Mouse (Mus musculus) midbrain, embryonic 10.5 days (tissue): Measurements from ENCODE around the gene Ptpra. TPM values are rescaled to one million over a fixed set of nuclear protein-coding genes. Genes with fewer than 3 reads are reported as not detected.

Experiments
- DNase-seq: peaks from one replicate; pipeline ENCODE4 v3.0.0-alpha.2; 2017; ENCODE audit warnings: low spot score
- H3K27ac ChIP-seq: fragments of 300-500 bp; sonication (generic); replicated peaks from 2 replicates; pipeline ENCODE4 v1.5.1; 2016; ENCODE audit warnings: mild to moderate bottlenecking
- H3K27me3 ChIP-seq: fragments of 300-500 bp; sonication (generic); 2 replicates; pipeline ENCODE4 v1.6.1; 2016; ENCODE audit warnings: low read depth, mild to moderate bottlenecking; ENCODE audit not compliant: poor library complexity, severe bottlenecking
- H3K36me3 ChIP-seq: fragments of 300-500 bp; sonication (generic); 2 replicates; pipeline ENCODE4 v1.6.1; 2016; ENCODE audit warnings: mild to moderate bottlenecking, moderate library complexity
- H3K4me1 ChIP-seq: fragments of 300-500 bp; sonication (generic); 2 replicates; pipeline ENCODE4 v1.6.1; 2016
- H3K4me3 ChIP-seq: fragments of 300-500 bp; sonication (generic); 2 replicates; pipeline ENCODE4 v1.5.1; 2016; ENCODE audit warnings: mild to moderate bottlenecking, moderate library complexity
- H3K9me3 ChIP-seq: fragments of 300-500 bp; sonication (generic); replicated peaks from 2 replicates; pipeline ENCODE4 v1.6.1; 2016; ENCODE audit warnings: mild to moderate bottlenecking
- WGBS: fragments of 180-500 bp; shearing (Covaris S2); methylation state at CpG from one replicate; pipeline ENCODE4 v1.1.7; 2016; 5-methylcytosine and 5-hydroxymethylcytosine counted together
- polyA plus RNA-seq: library from polyadenylated mRNA; unstranded; fragments of >200 nt; fragmentation: Nextera tagmentation; extraction: Ambion mirVana; gene quantifications from 2 replicates; pipeline ENCODE4 v1.2.1, GENCODE M21; 2016

Ptpra gene
- polyA plus RNA-seq = 88.2 and 91.8 TPM in 2 replicates

GRCm38 (mm10) chr2:130449794-130450433 is at the start of gene Ptpra:
Gene Ptpra (plus strand): TSS chr2:130450278.
- peak; percentile 91 for DNase-seq
- Histone ChIP-seq H3K27me3 (peaks cover 27% of the 10 kb centered on the region), H3K9me3 (no peaks in the 10 kb centered on the region), H3K4me3 (peak within 1 kb of the TSS; percentile 96), H3K36me3 (peaks cover 6% of the 10 kb centered on the region), H3K4me1 (peaks cover 36% of the 10 kb centered on the region), H3K27ac (peak within 1 kb of the TSS; percentile 93)
- WGBS = 0% methylated on average over 50 of the region's 50 CpGs

- no peak overlapping the region for H3K27ac ChIP-seq
- WGBS = 87% methylated on average over 4 of the region's 4 CpGs
- H3K4me1 ChIP-seq = peaks cover 25% of the 10 kb centered on the region
- no peaks in the 10 kb centered on the region for H3K9me3 ChIP-seq
- DNase-seq = no peak
- peaks cover 22% of the 10 kb centered on the region for H3K27me3 ChIP-seq
- no peaks in the 10 kb centered on the region for H3K36me3 ChIP-seq
- no peak overlapping the region for H3K4me3 ChIP-seq
Observed at GRCm38 (mm10) chr2:130401891-130402290, 48.2 kb upstream of the Ptpra start.

GRCm38 (mm10) chr2:130404939-130405338 is 45.1 kb upstream of the Ptpra start, which contains the start of the genes Gm28372 and 1700020A23Rik:
Gene Gm28372 (plus strand): TSS chr2:130405239.
Gene 1700020A23Rik (plus strand): TSS chr2:130405259.
- no peak for DNase-seq
- H3K4me3 ChIP-seq = no peak within 1 kb of the TSS
- H3K27me3 ChIP-seq = 0 out of 2 replicates have a peak, but pooled peaks cover 2% of the 10 kb centered on the region
- H3K36me3 ChIP-seq = no peaks in the 10 kb centered on the region
- H3K27ac ChIP-seq = no peak within 1 kb of the TSS
- 90% methylated on average over 1 of the region's 1 CpGs for WGBS
- H3K9me3 ChIP-seq = no peaks in the 10 kb centered on the region
- H3K4me1 ChIP-seq = peaks cover 16% of the 10 kb centered on the region

GRCm38 (mm10) chr2:130406178-130406577 is 43.9 kb upstream of the Ptpra start, which contains the start of gene Tmem239:
Gene Tmem239 (plus strand): TSS chr2:130406478.
- no peak within 1 kb of the TSS for H3K4me3 ChIP-seq
- WGBS = 79% methylated on average over 2 of the region's 2 CpGs
- H3K9me3 ChIP-seq = no peaks in the 10 kb centered on the region
- no peaks in the 10 kb centered on the region for H3K36me3 ChIP-seq
- H3K4me1 ChIP-seq = peaks cover 11% of the 10 kb centered on the region
- H3K27ac ChIP-seq = no peak within 1 kb of the TSS
- 0 out of 2 replicates have a peak, but pooled peaks cover 2% of the 10 kb centered on the region for H3K27me3 ChIP-seq
- DNase-seq = no peak

GRCm38 (mm10) chr2:130408194-130408593 is 41.9 kb upstream of the Ptpra start:
- 22% methylated on average over 6 of the region's 6 CpGs for WGBS
- 0 out of 2 replicates have a peak, but pooled peaks cover 2% of the 10 kb centered on the region for H3K27me3 ChIP-seq

GRCm38 (mm10) chr2:130411558-130412495 is 38.3 kb upstream of the Ptpra start:
- DNase-seq = peak; percentile 86
- Histone ChIP-seq H3K27ac (0 out of 2 replicates have a peak overlapping the region, but pooled peaks have one; percentile 6), H3K4me3 (no peak overlapping the region), H3K4me1 (peaks cover 13% of the 10 kb centered on the region), H3K36me3 (no peaks in the 10 kb centered on the region), H3K9me3 (no peaks in the 10 kb centered on the region), H3K27me3 (no peaks in the 10 kb centered on the region)
- 38% methylated on average over 16 of the region's 16 CpGs for WGBS

More at GRCm38 (mm10) chr2:130408194-130408593, 41.9 kb upstream of the Ptpra start:
- Histone ChIP-seq H3K36me3 (no peaks in the 10 kb centered on the region), H3K9me3 (no peaks in the 10 kb centered on the region), H3K4me1 (peaks cover 13% of the 10 kb centered on the region), H3K27ac (no peak overlapping the region), H3K4me3 (no peak overlapping the region)
- peak; percentile 51 for DNase-seq

GRCm38 (mm10) chr2:130412775-130413174 is 37.3 kb upstream of the Ptpra start:
- Histone ChIP-seq H3K9me3 (no peaks in the 10 kb centered on the region), H3K27me3 (no peaks in the 10 kb centered on the region), H3K4me3 (no peak overlapping the region), H3K27ac (no peak overlapping the region), H3K4me1 (peaks cover 13% of the 10 kb centered on the region), H3K36me3 (no peaks in the 10 kb centered on the region)
- DNase-seq = no peak
- WGBS = 84% methylated on average over 3 of the region's 3 CpGs

GRCm38 (mm10) chr2:130414094-130414856 is 35.8 kb upstream of the Ptpra start:
- H3K9me3 ChIP-seq = no peaks in the 10 kb centered on the region
- no peaks in the 10 kb centered on the region for H3K27me3 ChIP-seq
- peaks cover 10% of the 10 kb centered on the region for H3K36me3 ChIP-seq
- 81% methylated on average over 6 of the region's 6 CpGs for WGBS
- DNase-seq = no peak
- H3K4me3 ChIP-seq = no peak overlapping the region
- H3K27ac ChIP-seq = no peak overlapping the region
- peaks cover 7% of the 10 kb centered on the region for H3K4me1 ChIP-seq

- no peak for DNase-seq
- WGBS = 95% methylated on average over 26 of the region's 26 CpGs
- Histone ChIP-seq H3K9me3 (no peaks in the 10 kb centered on the region), H3K4me3 (no peak overlapping the region), H3K4me1 (peaks cover 33% of the 10 kb centered on the region), H3K36me3 (peaks cover 43% of the 10 kb centered on the region), H3K27me3 (peaks cover 14% of the 10 kb centered on the region), H3K27ac (no peak overlapping the region)
Observed at GRCm38 (mm10) chr2:130421781-130422620, 28.1 kb upstream of the Ptpra start.

- WGBS = 19% methylated on average over 49 of the region's 49 CpGs
- H3K27ac ChIP-seq = peak overlapping the region; percentile 91
- H3K9me3 ChIP-seq = no peaks in the 10 kb centered on the region
- peak; percentile 82 for DNase-seq
- H3K4me1 ChIP-seq = peaks cover 33% of the 10 kb centered on the region
- H3K36me3 ChIP-seq = peaks cover 49% of the 10 kb centered on the region
- peak overlapping the region; percentile 65 for H3K4me3 ChIP-seq
- peaks cover 14% of the 10 kb centered on the region for H3K27me3 ChIP-seq
Observed at GRCm38 (mm10) chr2:130423397-130424125, 26.5 kb upstream of the Ptpra start.
